24 mouse cellular contexts compared by ENCODE assay signal in the genomic region with DNA sequence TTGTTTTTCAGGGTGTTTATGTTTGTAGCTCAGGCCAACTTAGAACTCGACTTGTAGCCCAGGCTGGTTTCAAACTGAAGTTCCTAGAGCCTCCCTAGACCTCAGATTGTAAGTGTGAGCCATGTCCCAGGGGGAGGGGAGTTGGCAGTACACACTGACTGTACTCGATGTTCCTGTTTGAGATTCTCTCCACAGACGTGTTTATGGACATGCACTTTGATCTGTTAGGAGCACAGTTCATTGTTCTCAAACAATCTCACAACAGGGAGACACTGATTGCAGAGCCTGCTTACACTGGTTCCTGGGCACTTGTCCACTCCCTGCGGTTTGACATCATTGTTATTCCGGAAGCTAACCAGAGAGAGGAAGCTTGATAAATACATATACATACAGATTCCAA. TPM values are rescaled to one million over a fixed set of nuclear protein-coding genes. Genes with fewer than 3 reads are reported as not detected.
DNase-seq lines count a peak whose midpoint lies in the region; ATAC-seq and TF ChIP-seq lines count a peak whose summit lies in the region.
"Had no signal": no experiment of that assay in that cellular context is flagged by ENCODE, and none has a peak within 500 bp of the region (broad histone marks: within the 10 kb centered on the region; RNA-seq: fewer than 3 reads in every experiment).

No protein-coding gene starts in this region.

- no peaks in the 10 kb centered on the region for H3K27me3 ChIP-seq in heart, postnatal 0 days (ENCODE audit: control insufficient read depth, insufficient read depth, low read length)
- no peaks in the 10 kb centered on the region for H3K27me3 ChIP-seq in liver, embryonic 16.5 days (ENCODE audit: control insufficient read depth, insufficient read depth, low read depth, low read length)
- no peaks in the 10 kb centered on the region for H3K27me3 ChIP-seq in intestine, postnatal 0 days (replicated peaks; ENCODE audit: control insufficient read depth, insufficient read depth, low read length)
- no peaks in the 10 kb centered on the region for H3K27me3 ChIP-seq in small intestine, adult 2 months (ENCODE audit: control insufficient read depth, insufficient read depth, low read length)
- H3K27me3 ChIP-seq: forebrain, embryonic 15.5 days; heart, embryonic 15.5 days; liver, embryonic 13.5 days had no signal

- no peak overlapping the region for H3K4me3 ChIP-seq in heart, postnatal 0 days (ENCODE audit: low read depth, low read length)
- H3K4me3 ChIP-seq in liver, embryonic 16.5 days (ENCODE audit: low read depth, low read length): no peak overlapping the region
- H3K4me3 ChIP-seq in intestine, postnatal 0 days (ENCODE audit: low read depth, low read length): no peak overlapping the region
- no peak overlapping the region for H3K4me3 ChIP-seq in small intestine, adult 2 months (ENCODE audit: low read depth, low read length)
- H3K4me3 ChIP-seq: forebrain, embryonic 15.5 days; heart, adult 2 months; heart, embryonic 15.5 days; liver, embryonic 13.5 days; midbrain, embryonic 10.5 days had no signal

- TF ChIP-seq CTCF in heart, postnatal 0 days (IDR thresholded peaks at IDR 0.05; ENCODE audit: low read depth): no peak
- no peak for TF ChIP-seq CTCF in intestine, postnatal 0 days (IDR thresholded peaks at IDR 0.05; ENCODE audit: low read depth)
- TF ChIP-seq CTCF in small intestine, adult 2 months (IDR thresholded peaks at IDR 0.05; ENCODE audit: extremely low read depth, insufficient read length, insufficient replicate concordance, low read depth, low read length): no peak

- DNase-seq in heart, postnatal 0 days (ENCODE audit: low spot score): no peak
- no peak for DNase-seq in heart, adult 8-10 months (ENCODE audit: low spot score)
- DNase-seq in liver: no peak
- no peak for DNase-seq in thymus, postnatal 0 days (ENCODE audit: low spot score)
- no peak for DNase-seq in kidney, postnatal 14 days
- DNase-seq: cerebellum, postnatal 14 days; embryo, embryonic 11 days; gastrocnemius, postnatal 25 days; heart, adult 2 months; kidney, adult 18-20 months; kidney, postnatal 4 days; layer of hippocampus, postnatal 36 days; liver, embryonic 13.5 days; thymus, postnatal 4 days had no signal

- no peak overlapping the region for H3K4me2 ChIP-seq in heart, postnatal 0 days (ENCODE audit: low read depth, low read length)
- H3K4me2 ChIP-seq in liver, embryonic 16.5 days (ENCODE audit: low read depth, low read length): no peak overlapping the region
- no peak overlapping the region for H3K4me2 ChIP-seq in intestine, postnatal 0 days (replicated peaks; ENCODE audit: low read depth)
- H3K4me2 ChIP-seq: forebrain, embryonic 15.5 days; heart, embryonic 15.5 days; liver, embryonic 13.5 days had no signal

- peak; percentile 44 for ATAC-seq in heart, postnatal 0 days (ENCODE audit: insufficient read depth, low read depth)
- peak; percentile 66 for ATAC-seq in liver, embryonic 16.5 days (ENCODE audit: low read depth)
- peak; percentile 86 for ATAC-seq in intestine, postnatal 0 days
- ATAC-seq: forebrain, embryonic 15.5 days; hindbrain, embryonic 16.5 days had no signal

- TF ChIP-seq POLR2A in small intestine, adult 2 months (IDR thresholded peaks at IDR 0.05; ENCODE audit: low read depth, low read length): no peak

- no peaks in the 10 kb centered on the region for H3K36me3 ChIP-seq in heart, postnatal 0 days (replicated peaks; ENCODE audit: control insufficient read depth, insufficient read depth, low read length)
- H3K36me3 ChIP-seq in liver, embryonic 16.5 days (ENCODE audit: control insufficient read depth, insufficient read depth): no peaks in the 10 kb centered on the region
- no peaks in the 10 kb centered on the region for H3K36me3 ChIP-seq in intestine, postnatal 0 days (ENCODE audit: control insufficient read depth, insufficient read depth)
- H3K36me3 ChIP-seq in small intestine, adult 2 months (ENCODE audit: control insufficient read depth, insufficient read depth, low read length): no peaks in the 10 kb centered on the region
- H3K36me3 ChIP-seq: forebrain, embryonic 15.5 days; heart, embryonic 15.5 days; liver, embryonic 13.5 days; midbrain, embryonic 10.5 days had no signal

- no peaks in the 10 kb centered on the region for H3K4me1 ChIP-seq in heart, postnatal 0 days (ENCODE audit: control insufficient read depth, insufficient read depth)
- no peaks in the 10 kb centered on the region for H3K4me1 ChIP-seq in liver, embryonic 16.5 days (ENCODE audit: control insufficient read depth, low read depth, low read length)
- H3K4me1 ChIP-seq in intestine, postnatal 0 days (replicated peaks; ENCODE audit: control insufficient read depth, insufficient read depth, low read length): no peaks in the 10 kb centered on the region
- H3K4me1 ChIP-seq in small intestine, adult 2 months (ENCODE audit: control insufficient read depth, insufficient read depth, insufficient read length, low read length): peaks cover 46% of the 10 kb centered on the region
- H3K4me1 ChIP-seq: heart, embryonic 15.5 days; liver, embryonic 13.5 days had no signal

- 45% methylated on average over 5 of the region's 5 CpGs for WGBS in heart, postnatal 0 days
- WGBS in liver, embryonic 16.5 days (ENCODE audit: insufficient replicate concordance): 44% methylated on average over 5 of the region's 5 CpGs
- 26% methylated on average over 5 of the region's 5 CpGs for WGBS in intestine, postnatal 0 days
- WGBS in small intestine, adult 2 months: 20% methylated on average over 5 of the region's 5 CpGs

- TF ChIP-seq EP300 in heart, postnatal 0 days (IDR thresholded peaks at IDR 0.05; ENCODE audit: low read depth): no peak

- H3K9me3 ChIP-seq in heart, postnatal 0 days (replicated peaks; ENCODE audit: control insufficient read depth, low read length): no peaks in the 10 kb centered on the region
- no peaks in the 10 kb centered on the region for H3K9me3 ChIP-seq in liver, embryonic 16.5 days (replicated peaks; ENCODE audit: control insufficient read depth, low read length)
- H3K9me3 ChIP-seq in intestine, postnatal 0 days (ENCODE audit: control insufficient read depth): no peaks in the 10 kb centered on the region
- H3K9me3 ChIP-seq: forebrain, embryonic 15.5 days; heart, embryonic 15.5 days; liver, embryonic 13.5 days; midbrain, embryonic 10.5 days had no signal

- no peak overlapping the region for H3K27ac ChIP-seq in heart, postnatal 0 days (ENCODE audit: low read depth)
- H3K27ac ChIP-seq in liver, embryonic 16.5 days (ENCODE audit: low read length): no peak overlapping the region
- peak overlapping the region; percentile 76 for H3K27ac ChIP-seq in intestine, postnatal 0 days (ENCODE audit: low read depth, low read length)
- peak overlapping the region; percentile 52; the same call in 1 of the 2 replicates for H3K27ac ChIP-seq in small intestine, adult 2 months (ENCODE audit: insufficient read depth, low read depth, low read length)
- H3K27ac ChIP-seq: forebrain, embryonic 15.5 days; heart, adult 2 months; heart, embryonic 15.5 days; liver, embryonic 13.5 days; macrophage had no signal

- H3K9ac ChIP-seq in heart, postnatal 0 days (replicated peaks; ENCODE audit: low read depth, low read length): no peak overlapping the region
- H3K9ac ChIP-seq in liver, embryonic 16.5 days (ENCODE audit: low read depth, low read length): no peak overlapping the region
- no peak overlapping the region for H3K9ac ChIP-seq in intestine, postnatal 0 days (ENCODE audit: low read depth, low read length)
- H3K9ac ChIP-seq: forebrain, embryonic 15.5 days; heart, embryonic 15.5 days; liver, embryonic 13.5 days had no signal

RNA-seq across cellular contexts. Expression of gene Tmc7, which starts 12.5 kb away (rescaled TPM):
- 3.6 and 6.0 TPM in 2 replicates for total RNA-seq in heart, postnatal 0 days (2014; rRNA removed; ENCODE audit: low replicate concordance)
- 2.7 and 3.2 TPM in 2 replicates for polyA plus RNA-seq in heart, postnatal 0 days (2015; fragmentation: Nextera tagmentation; extraction: Ambion mirVana)
- 1 to 10 TPM; 5.3 to 8.3 (median 7.6) TPM for total RNA-seq in heart, adult 8-10 months (2022)
- polyA plus RNA-seq in liver, embryonic 16.5 days (2015; fragmentation: Nextera tagmentation; extraction: Ambion mirVana): 0.26 and 0.53 TPM in 2 replicates
- 1.4 and 1.5 TPM in 2 replicates for polyA plus RNA-seq in intestine, postnatal 0 days (2015; fragmentation: Nextera tagmentation; extraction: Ambion mirVana)
- 2.1 and 4.9 TPM in 2 replicates for polyA plus RNA-seq in small intestine, adult 2 months (2012; rRNA removed)
- 0.75 and 0.78 TPM in 2 replicates for polyA plus RNA-seq in thymus, postnatal 0 days (2015; fragmentation: Nextera tagmentation; extraction: Ambion mirVana)
- total RNA-seq: hematopoietic stem cell, adult 5-6 weeks had no signal
- polyA plus RNA-seq: macrophage had no signal

RNA-seq across cellular contexts. Expression of gene Tmc5, which starts 25.1 kb away (rescaled TPM):
- not detected in 2 replicates for total RNA-seq in heart, postnatal 0 days (2014; rRNA removed; ENCODE audit: low replicate concordance)
- 0.14 and 0.34 TPM in 2 replicates for polyA plus RNA-seq in heart, postnatal 0 days (2015; fragmentation: Nextera tagmentation; extraction: Ambion mirVana)
- total RNA-seq in heart, adult 8-10 months (2022): under 1 TPM; 0.16 to 0.37 (median 0.22) TPM
- 0.05 and 0.28 TPM in 2 replicates for polyA plus RNA-seq in liver, embryonic 16.5 days (2015; fragmentation: Nextera tagmentation; extraction: Ambion mirVana)
- 48.1 and 49.0 TPM in 2 replicates for polyA plus RNA-seq in intestine, postnatal 0 days (2015; fragmentation: Nextera tagmentation; extraction: Ambion mirVana)
- polyA plus RNA-seq in small intestine, adult 2 months (2012; rRNA removed): 19.6 and 26.4 TPM in 2 replicates
- 2.0 and 2.2 TPM in 2 replicates for polyA plus RNA-seq in thymus, postnatal 0 days (2015; fragmentation: Nextera tagmentation; extraction: Ambion mirVana)
- total RNA-seq: hematopoietic stem cell, adult 5-6 weeks; neutrophil, adult 5-6 weeks had no signal
- polyA plus RNA-seq: liver, embryonic 13.5 days; macrophage had no signal

RNA-seq across cellular contexts. Expression of gene Coq7, which starts 38.9 kb away (rescaled TPM):
- 81.4 and 83.7 TPM in 2 replicates for total RNA-seq in heart, postnatal 0 days (2014; rRNA removed; ENCODE audit: low replicate concordance)
- polyA plus RNA-seq in heart, postnatal 0 days (2015; fragmentation: Nextera tagmentation; extraction: Ambion mirVana): 249 and 267 TPM in 2 replicates
- total RNA-seq in heart, adult 8-10 months (2022): 100 to 1,000 TPM; 124 to 136 (median 130) TPM
- 31.5 and 32.7 TPM in 2 replicates for polyA plus RNA-seq in liver, embryonic 16.5 days (2015; fragmentation: Nextera tagmentation; extraction: Ambion mirVana)
- polyA plus RNA-seq in intestine, postnatal 0 days (2015; fragmentation: Nextera tagmentation; extraction: Ambion mirVana): 123 and 139 TPM in 2 replicates
- 26.8 and 45.1 TPM in 2 replicates for polyA plus RNA-seq in small intestine, adult 2 months (2012; rRNA removed)
- 81.4 and 86.5 TPM in 2 replicates for polyA plus RNA-seq in thymus, postnatal 0 days (2015; fragmentation: Nextera tagmentation; extraction: Ambion mirVana)

Comparison
In these comparisons a context has a peak if more than half of its experiments do, and no peak if none do; other contexts are left out.
1. H3K27ac ChIP-seq: peak in intestine, postnatal 0 days (single experiment) and small intestine, adult 2 months (single experiment); none in heart, postnatal 0 days (single experiment) and liver, embryonic 16.5 days (single experiment).
2. Peak in every context shown above with its lines, with median percentiles within 50 percentile points of each other: ATAC-seq.